Mouse (Mus musculus): ENCODE measurements around the gene Ccdc97. TPM values are rescaled to one million over a fixed set of nuclear protein-coding genes. Genes with fewer than 3 reads are reported as not detected.

Gene Ccdc97
- total and polyA plus RNA-seq, 2 experiments, result 6.8 to 38.4 TPM

DNA sequence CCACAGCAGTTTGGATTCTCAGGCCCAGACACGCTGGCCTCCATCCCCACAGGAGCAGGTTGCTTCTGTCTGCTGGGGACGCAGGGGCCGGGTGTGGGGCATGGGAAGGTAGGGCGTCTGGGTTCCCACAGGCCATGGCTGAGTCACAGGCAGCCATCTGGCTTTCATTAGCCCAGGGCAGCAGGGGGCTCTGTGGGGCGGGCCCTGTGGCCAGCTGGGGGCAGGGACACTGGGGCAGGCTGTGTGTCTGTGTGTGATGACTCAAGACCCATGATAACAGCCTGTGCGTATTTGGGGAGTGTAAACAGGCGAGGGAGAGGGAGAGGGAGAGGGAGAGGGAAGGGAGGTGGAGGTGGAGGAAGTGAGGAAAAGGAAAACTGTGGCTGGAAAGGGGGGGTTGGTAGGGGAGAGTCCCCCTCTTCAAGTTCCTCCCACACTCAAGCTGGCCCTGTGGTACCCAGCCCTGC is 7.1 kb downstream of the Ccdc97 start:
- H3K9ac ChIP-seq (ENCODE audit: low read depth, low read length), result no peak overlapping the region
- H3K36me3 ChIP-seq (ENCODE audit: control insufficient read depth, insufficient read depth, low read length), result peaks cover 6% of the 10 kb centered on the region; the same call in 1 of the 2 replicates
- WGBS, result 52% methylated on average over 7 of the region's 7 CpGs

GRCm38 (mm10) chr7:25711165-25711564 is 7.7 kb downstream of the Ccdc97 start:
- TF ChIP-seq POLR2A (IDR thresholded peaks at IDR 0.05; ENCODE audit: extremely low read depth, insufficient read depth, low read length), result no peak
- no peak for TF ChIP-seq CTCF (IDR thresholded peaks at IDR 0.05; ENCODE audit: low read depth, low read length)
- Histone ChIP-seq H3K27me3 (ENCODE audit: control insufficient read depth, insufficient read depth, low read length) (no peaks in the 10 kb centered on the region), H3K27ac (replicated peaks; ENCODE audit: insufficient read depth, low read depth, low read length) (no peak overlapping the region), H3K9ac (ENCODE audit: low read depth, low read length) (no peak overlapping the region), H3K4me3 (ENCODE audit: insufficient read depth, low read depth, low read length) (no peak overlapping the region), H3K4me1 (ENCODE audit: control insufficient read depth, insufficient read depth, low read length) (peaks cover under 1% of the 10 kb centered on the region), H3K36me3 (ENCODE audit: control insufficient read depth, insufficient read depth, low read length) (peaks cover 6% of the 10 kb centered on the region; the same call in 1 of the 2 replicates), H3K79me2 (ENCODE audit: control insufficient read depth, insufficient read depth, low read length) (no peaks in the 10 kb centered on the region)
- WGBS, result 84% methylated on average over 5 of the region's 5 CpGs
- no peak for DNase-seq (ENCODE audit: extremely low read depth, low read depth, low spot score)

More for the DNA sequence above, 7.1 kb downstream of the Ccdc97 start:
- Histone ChIP-seq H3K27ac (replicated peaks; ENCODE audit: insufficient read depth, low read depth, low read length) (no peak overlapping the region), H3K4me3 (ENCODE audit: insufficient read depth, low read depth, low read length) (no peak overlapping the region), H3K4me1 (ENCODE audit: control insufficient read depth, insufficient read depth, low read length) (no peaks in the 10 kb centered on the region; the same call in none of the 2 replicates), H3K79me2 (ENCODE audit: control insufficient read depth, insufficient read depth, low read length) (no peaks in the 10 kb centered on the region), H3K27me3 (ENCODE audit: control insufficient read depth, insufficient read depth, low read length) (no peaks in the 10 kb centered on the region)
- TF ChIP-seq POLR2A (IDR thresholded peaks at IDR 0.05; ENCODE audit: extremely low read depth, insufficient read depth, low read length) (no peak), CTCF (IDR thresholded peaks at IDR 0.05; ENCODE audit: low read depth, low read length) (no peak)
- DNase-seq (ENCODE audit: extremely low read depth, low read depth, low spot score), result no peak

- H3K36me3 ChIP-seq (ENCODE audit: control insufficient read depth, insufficient read depth, low read length), result peaks cover 6% of the 10 kb centered on the region; the same call in 1 of the 2 replicates
- 43% methylated on average over 7 of the region's 7 CpGs for WGBS
- H3K27me3 ChIP-seq (ENCODE audit: control insufficient read depth, insufficient read depth, low read length), result no peaks in the 10 kb centered on the region
- no peak overlapping the region for H3K9ac ChIP-seq (ENCODE audit: low read depth, low read length)
- H3K4me1 ChIP-seq (ENCODE audit: control insufficient read depth, insufficient read depth, low read length), result peaks cover 4% of the 10 kb centered on the region
- TF ChIP-seq POLR2A (IDR thresholded peaks at IDR 0.05; ENCODE audit: extremely low read depth, insufficient read depth, low read length), result no peak
- no peak for TF ChIP-seq CTCF (IDR thresholded peaks at IDR 0.05; ENCODE audit: low read depth, low read length)
- no peak overlapping the region for H3K27ac ChIP-seq (replicated peaks; ENCODE audit: insufficient read depth, low read depth, low read length)
- no peaks in the 10 kb centered on the region for H3K79me2 ChIP-seq (ENCODE audit: control insufficient read depth, insufficient read depth, low read length)
- DNase-seq (ENCODE audit: extremely low read depth, low read depth, low spot score), result no peak
- H3K4me3 ChIP-seq (ENCODE audit: insufficient read depth, low read depth, low read length), result no peak overlapping the region
Measured at GRCm38 (mm10) chr7:25710519-25711130, 8.3 kb downstream of the Ccdc97 start.

GRCm38 (mm10) chr7:25709961-25710360 is 8.9 kb downstream of the Ccdc97 start:
- no peaks in the 10 kb centered on the region for H3K79me2 ChIP-seq (ENCODE audit: control insufficient read depth, insufficient read depth, low read length)

DNA sequence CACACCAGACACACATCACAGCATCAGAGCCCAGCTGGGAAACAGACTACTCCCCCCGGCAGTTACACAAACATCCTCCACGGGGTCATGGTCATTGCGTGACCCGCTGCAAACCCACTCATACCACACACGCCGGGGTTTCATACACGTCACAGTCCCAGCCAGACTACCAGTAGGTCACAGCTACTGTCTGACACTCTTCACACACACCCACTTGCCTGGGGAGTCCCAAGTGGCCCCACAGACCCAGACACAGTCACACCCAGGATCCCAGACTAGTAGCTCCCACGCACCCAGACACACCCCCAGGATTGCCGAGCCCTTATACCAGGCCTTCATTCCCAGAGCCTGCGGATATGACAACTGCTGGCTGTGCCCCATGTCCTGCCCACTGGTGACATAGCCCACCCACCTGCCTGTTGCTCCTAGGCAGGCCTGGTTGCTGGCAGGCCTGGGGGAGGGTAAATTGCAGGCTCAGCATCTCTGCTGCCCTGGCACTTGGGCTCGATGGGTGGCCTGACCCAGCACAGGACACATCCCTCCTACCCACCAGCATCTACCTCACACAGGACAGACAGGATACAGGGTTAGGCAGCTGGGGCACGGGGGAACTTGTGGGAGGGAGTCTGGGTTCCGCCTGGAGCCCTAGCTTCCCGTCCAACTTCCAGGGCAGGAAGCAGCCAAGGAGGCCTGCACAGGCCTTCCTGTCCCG is 11.2 kb downstream of the Ccdc97 start:
- peaks cover 12% of the 10 kb centered on the region for H3K4me1 ChIP-seq (ENCODE audit: control insufficient read depth, insufficient read depth, low read length)
- H3K27ac ChIP-seq (replicated peaks; ENCODE audit: insufficient read depth, low read depth, low read length), result peak overlapping the region; percentile 71
- H3K27me3 ChIP-seq (ENCODE audit: control insufficient read depth, insufficient read depth, low read length), result no peaks in the 10 kb centered on the region
- no peaks in the 10 kb centered on the region for H3K79me2 ChIP-seq (ENCODE audit: control insufficient read depth, insufficient read depth, low read length)
- TF ChIP-seq POLR2A (IDR thresholded peaks at IDR 0.05; ENCODE audit: extremely low read depth, insufficient read depth, low read length) (no peak), CTCF (IDR thresholded peaks at IDR 0.05; ENCODE audit: low read depth, low read length) (no peak)
- WGBS, result 56% methylated on average over 15 of the region's 15 CpGs
- peak overlapping the region; percentile 16; the same call in 1 of the 2 replicates for H3K9ac ChIP-seq (ENCODE audit: low read depth, low read length)
- H3K36me3 ChIP-seq (ENCODE audit: control insufficient read depth, insufficient read depth, low read length), result no peaks in the 10 kb centered on the region
- no peak for DNase-seq (ENCODE audit: extremely low read depth, low read depth, low spot score)
- H3K4me3 ChIP-seq (ENCODE audit: insufficient read depth, low read depth, low read length), result peak overlapping the region; percentile 19; the same call in 1 of the 2 replicates

More at GRCm38 (mm10) chr7:25709961-25710360, 8.9 kb downstream of the Ccdc97 start:
- H3K4me3 ChIP-seq (ENCODE audit: insufficient read depth, low read depth, low read length), result no peak overlapping the region
- 18% methylated on average over 12 of the region's 12 CpGs for WGBS
- no peak for DNase-seq (ENCODE audit: extremely low read depth, low read depth, low spot score)
- H3K27ac ChIP-seq (replicated peaks; ENCODE audit: insufficient read depth, low read depth, low read length), result no peak overlapping the region
- H3K4me1 ChIP-seq (ENCODE audit: control insufficient read depth, insufficient read depth, low read length), result peaks cover 4% of the 10 kb centered on the region
- no peak for TF ChIP-seq POLR2A (IDR thresholded peaks at IDR 0.05; ENCODE audit: extremely low read depth, insufficient read depth, low read length)
- TF ChIP-seq CTCF (IDR thresholded peaks at IDR 0.05; ENCODE audit: low read depth, low read length), result no peak
- H3K36me3 ChIP-seq (ENCODE audit: control insufficient read depth, insufficient read depth, low read length), result peaks cover 4% of the 10 kb centered on the region; the same call in 1 of the 2 replicates
- H3K27me3 ChIP-seq (ENCODE audit: control insufficient read depth, insufficient read depth, low read length), result no peaks in the 10 kb centered on the region
- H3K9ac ChIP-seq (ENCODE audit: low read depth, low read length), result 0 out of 2 replicates have a peak overlapping the region, but pooled peaks have one; percentile 19

Data from liver, adult 2 months (tissue).